In the genomic region with DNA sequence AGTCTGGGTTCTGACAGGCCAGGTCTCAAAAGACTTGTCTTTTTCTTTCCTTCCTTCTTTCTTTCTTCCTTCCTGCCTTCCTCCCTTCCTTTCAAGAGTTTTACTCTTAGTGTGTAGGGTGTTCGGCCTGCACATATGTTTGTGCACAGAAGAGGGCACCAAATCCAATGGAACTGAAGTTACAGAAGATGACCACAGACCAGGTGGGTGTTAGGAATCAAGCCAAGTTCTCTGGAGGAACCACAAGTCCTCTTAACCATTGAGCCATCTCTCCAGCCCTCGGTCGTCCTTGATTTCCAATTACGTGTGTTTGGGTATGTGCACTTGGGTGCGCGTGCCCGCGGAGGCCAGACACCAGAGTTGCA, we compare ENCODE assay signal across 8 mouse cellular contexts. TPM values are rescaled to one million over a fixed set of nuclear protein-coding genes. Genes with fewer than 3 reads are reported as not detected.
DNase-seq lines count a peak whose midpoint lies in the region; ATAC-seq and TF ChIP-seq lines count a peak whose summit lies in the region.

No protein-coding gene starts in this region.

- 6% methylated on average over 8 of the region's 8 CpGs for WGBS in lung, embryonic 15.5 days
- 11% methylated on average over 8 of the region's 8 CpGs for WGBS in embryonic facial prominence, embryonic 13.5 days
- WGBS in limb, embryonic 12.5 days: 11% methylated on average over 8 of the region's 8 CpGs
- 5% methylated on average over 8 of the region's 8 CpGs for WGBS in small intestine, adult 2 months

- DNase-seq in lung, postnatal 10 days: no peak
- no peak for DNase-seq in retina, postnatal 1 day
- no peak for DNase-seq in thymus, postnatal 10 days (ENCODE audit: low spot score in 2 of 2)
- DNase-seq in kidney, adult 11 months: no peak

- peaks cover 43% of the 10 kb centered on the region for H3K4me1 ChIP-seq in lung, embryonic 15.5 days
- H3K4me1 ChIP-seq in embryonic facial prominence, embryonic 13.5 days: peaks cover 22% of the 10 kb centered on the region
- peaks cover 15% of the 10 kb centered on the region for H3K4me1 ChIP-seq in limb, embryonic 12.5 days (replicated peaks)
- H3K4me1 ChIP-seq in small intestine, adult 2 months (ENCODE audit: control insufficient read depth, insufficient read depth, insufficient read length, low read length): peaks cover 9% of the 10 kb centered on the region

- H3K9me3 ChIP-seq in lung, embryonic 15.5 days: no peaks in the 10 kb centered on the region
- H3K9me3 ChIP-seq in embryonic facial prominence, embryonic 13.5 days: no peaks in the 10 kb centered on the region
- no peaks in the 10 kb centered on the region for H3K9me3 ChIP-seq in limb, embryonic 12.5 days

- no peak for TF ChIP-seq POLR2A in small intestine, adult 2 months (IDR thresholded peaks at IDR 0.05; ENCODE audit: low read depth, low read length)

- H3K4me2 ChIP-seq in lung, embryonic 15.5 days: peak overlapping the region; percentile 70
- H3K4me2 ChIP-seq in embryonic facial prominence, embryonic 13.5 days: peak overlapping the region; percentile 73
- peak overlapping the region; percentile 68 for H3K4me2 ChIP-seq in limb, embryonic 12.5 days

- no peaks in the 10 kb centered on the region for H3K36me3 ChIP-seq in lung, embryonic 15.5 days
- no peaks in the 10 kb centered on the region for H3K36me3 ChIP-seq in embryonic facial prominence, embryonic 13.5 days
- peaks cover 2% of the 10 kb centered on the region; the same call in 1 of the 2 replicates for H3K36me3 ChIP-seq in limb, embryonic 12.5 days
- H3K36me3 ChIP-seq in small intestine, adult 2 months (ENCODE audit: control insufficient read depth, insufficient read depth, low read length): no peaks in the 10 kb centered on the region

- ATAC-seq in lung, embryonic 15.5 days (ENCODE audit: borderline replicate concordance, extremely low read depth, low FRiP score, low TSS enrichment): peak; percentile 5; the same call in 1 of the 2 replicates
- 0 out of 2 replicates have a peak, but pooled peaks have one; percentile 16 for ATAC-seq in embryonic facial prominence, embryonic 13.5 days (ENCODE audit: insufficient number of reproducible peaks, insufficient read depth, low FRiP score, low TSS enrichment, low read depth)
- ATAC-seq in limb, embryonic 12.5 days (ENCODE audit: insufficient number of reproducible peaks, insufficient read depth, low FRiP score, low TSS enrichment, low read depth): no peak; the same call in none of the 2 replicates

- peak overlapping the region; percentile 77 for H3K9ac ChIP-seq in lung, embryonic 15.5 days
- peak overlapping the region; percentile 93 for H3K9ac ChIP-seq in embryonic facial prominence, embryonic 13.5 days
- peak overlapping the region; percentile 90 for H3K9ac ChIP-seq in limb, embryonic 12.5 days (replicated peaks)

- H3K27ac ChIP-seq in lung, embryonic 15.5 days: peak overlapping the region; percentile 89
- peak overlapping the region; percentile 87; the same call in 1 of the 2 replicates for H3K27ac ChIP-seq in embryonic facial prominence, embryonic 13.5 days
- peak overlapping the region; percentile 87 for H3K27ac ChIP-seq in limb, embryonic 12.5 days
- peak overlapping the region; percentile 89 for H3K27ac ChIP-seq in small intestine, adult 2 months (ENCODE audit: insufficient read depth, low read depth, low read length)

- no peaks in the 10 kb centered on the region for H3K27me3 ChIP-seq in lung, embryonic 15.5 days
- H3K27me3 ChIP-seq in embryonic facial prominence, embryonic 13.5 days: no peaks in the 10 kb centered on the region
- H3K27me3 ChIP-seq in limb, embryonic 12.5 days: no peaks in the 10 kb centered on the region
- no peaks in the 10 kb centered on the region for H3K27me3 ChIP-seq in small intestine, adult 2 months (ENCODE audit: control insufficient read depth, insufficient read depth, low read length)

- TF ChIP-seq CTCF in small intestine, adult 2 months (IDR thresholded peaks at IDR 0.05; ENCODE audit: extremely low read depth, insufficient read length, insufficient replicate concordance, low read depth, low read length): no peak

- H3K4me3 ChIP-seq in lung, embryonic 15.5 days: peak overlapping the region; percentile 85
- H3K4me3 ChIP-seq in embryonic facial prominence, embryonic 13.5 days: peak overlapping the region; percentile 88
- peak overlapping the region; percentile 88 for H3K4me3 ChIP-seq in limb, embryonic 12.5 days (replicated peaks)
- peak overlapping the region; percentile 84 for H3K4me3 ChIP-seq in small intestine, adult 2 months (ENCODE audit: low read depth, low read length)

RNA-seq across cellular contexts. Expression of gene Nr2c1, which starts 0.5 kb away (rescaled TPM):
- polyA plus RNA-seq in lung, embryonic 15.5 days (2015; fragmentation: Nextera tagmentation; extraction: Ambion mirVana): 7.7 and 8.8 TPM in 2 replicates
- polyA plus RNA-seq in embryonic facial prominence, embryonic 13.5 days (2015; fragmentation: Nextera tagmentation; extraction: Ambion mirVana): 9.0 and 9.3 TPM in 2 replicates
- 11.4 and 12.4 TPM in 2 replicates for polyA plus RNA-seq in limb, embryonic 12.5 days (2016; fragmentation: Nextera tagmentation; extraction: Ambion mirVana)
- polyA plus RNA-seq in small intestine, adult 2 months (2012; rRNA removed): 1.0 and 2.8 TPM in 2 replicates

RNA-seq across cellular contexts. Expression of gene Ndufa12, which starts 51.1 kb away (rescaled TPM):
- 294 and 339 TPM in 2 replicates for polyA plus RNA-seq in lung, embryonic 15.5 days (2015; fragmentation: Nextera tagmentation; extraction: Ambion mirVana)
- 319 and 403 TPM in 2 replicates for polyA plus RNA-seq in embryonic facial prominence, embryonic 13.5 days (2015; fragmentation: Nextera tagmentation; extraction: Ambion mirVana)
- polyA plus RNA-seq in limb, embryonic 12.5 days (2016; fragmentation: Nextera tagmentation; extraction: Ambion mirVana): 449 and 455 TPM in 2 replicates
- 36.6 and 40.8 TPM in 2 replicates for polyA plus RNA-seq in small intestine, adult 2 months (2012; rRNA removed)
